Mouse (Mus musculus): Measurements from ENCODE around the gene Phf1. TPM values are rescaled to one million over a fixed set of nuclear protein-coding genes. Genes with fewer than 3 reads are reported as not detected.
A peak's percentile ranks its signal among the peaks of the same experiment; 100 is the strongest.
"Not testable (repeated sequence)": the region's sequence is repeated elsewhere in the genome, so short reads cannot be mapped to it uniquely, and the experiment has no call there.

Gene Phf1
- polyA plus RNA-seq, 2 experiments from 2014 or later, result 11.1 to 12.1 TPM

DNA sequence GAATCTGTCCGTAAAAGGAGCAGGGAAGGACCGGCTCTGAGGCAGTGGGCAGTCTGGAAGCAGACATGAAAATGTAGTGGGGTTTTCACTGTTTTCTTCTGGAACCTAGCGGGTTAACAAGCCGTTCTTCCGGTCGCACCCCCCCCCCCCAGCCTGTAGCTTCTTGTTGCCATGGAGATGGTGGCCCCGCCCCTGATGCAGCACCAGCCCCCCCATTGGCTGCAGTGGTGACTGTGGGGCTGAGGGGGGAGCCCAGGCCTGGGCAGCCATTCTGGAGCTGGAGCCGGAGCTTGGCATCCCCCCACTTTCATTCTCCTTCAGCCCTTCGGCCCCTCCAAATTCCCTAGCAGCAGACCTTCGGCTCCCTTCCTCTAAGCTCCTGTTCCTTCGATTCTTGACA, 18.6 kb downstream of the Phf1 start:
- peak; percentile 58 for ATAC-seq

DNA sequence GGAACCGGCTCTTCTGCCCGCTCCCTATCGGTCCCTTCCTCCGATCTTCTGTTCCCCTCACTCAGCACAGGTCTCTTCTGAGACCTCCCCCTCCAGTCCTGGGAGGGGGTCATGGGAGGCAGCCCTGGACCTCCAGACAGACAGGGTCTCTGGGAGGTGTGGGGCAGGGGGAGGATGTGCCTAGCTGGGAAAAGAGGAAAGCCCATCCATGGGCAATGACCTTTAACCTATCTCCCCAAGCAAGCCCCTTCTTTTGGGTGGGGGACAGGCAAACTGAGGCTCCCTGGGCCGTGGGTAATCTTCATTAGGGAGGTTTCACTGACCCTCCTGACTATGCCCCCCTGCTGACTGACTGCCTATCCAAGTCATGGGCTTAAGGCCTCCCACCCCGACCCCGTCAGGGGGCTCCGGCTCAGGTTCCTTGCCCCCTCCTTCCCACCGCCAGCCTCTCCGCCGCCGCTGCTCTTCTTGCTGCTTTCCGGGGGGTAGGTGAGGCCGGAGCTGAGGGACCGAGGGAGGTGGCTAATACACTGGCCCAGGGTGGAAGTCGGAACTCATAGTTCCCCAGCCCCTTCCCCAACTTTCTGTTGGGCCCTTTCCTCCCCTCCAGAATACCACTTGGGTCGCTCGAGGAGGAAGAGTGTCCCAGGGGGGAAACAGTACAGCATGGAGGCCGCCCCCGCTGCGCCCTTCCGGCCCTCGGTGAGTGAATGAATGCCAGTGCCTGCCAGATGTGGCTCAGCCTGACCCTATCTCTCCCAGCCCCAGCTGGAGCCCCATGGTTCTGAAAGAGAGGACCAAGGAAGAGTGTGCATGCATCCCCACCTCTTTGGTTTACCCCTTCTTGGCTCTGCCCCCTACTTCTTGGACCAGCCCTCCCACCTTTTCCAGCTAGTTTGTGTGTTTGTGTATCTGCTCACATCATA, 19.4 kb downstream of the Phf1 start:
- no peak for ATAC-seq

DNA sequence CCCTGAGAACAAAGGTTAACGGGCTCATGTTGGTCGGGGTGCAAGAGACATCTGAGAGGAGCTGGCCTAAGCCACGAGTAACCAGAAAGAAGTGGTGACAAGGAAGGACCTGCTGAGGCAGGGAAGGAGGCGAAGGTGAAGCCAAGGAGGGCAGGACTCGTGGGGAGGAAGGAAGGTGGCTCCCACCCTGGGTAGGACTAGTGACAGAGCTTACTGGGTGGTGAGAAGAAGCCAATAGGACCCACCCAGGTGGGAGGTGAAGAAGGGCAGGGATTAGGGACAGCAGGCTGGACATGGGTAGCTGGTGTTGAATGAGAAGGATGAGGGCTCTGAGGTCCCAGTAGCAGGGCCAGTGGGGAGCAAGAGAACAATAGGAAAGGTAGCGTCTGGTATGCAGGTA, 20.3 kb downstream of the Phf1 start:
- no peak for ATAC-seq

DNA sequence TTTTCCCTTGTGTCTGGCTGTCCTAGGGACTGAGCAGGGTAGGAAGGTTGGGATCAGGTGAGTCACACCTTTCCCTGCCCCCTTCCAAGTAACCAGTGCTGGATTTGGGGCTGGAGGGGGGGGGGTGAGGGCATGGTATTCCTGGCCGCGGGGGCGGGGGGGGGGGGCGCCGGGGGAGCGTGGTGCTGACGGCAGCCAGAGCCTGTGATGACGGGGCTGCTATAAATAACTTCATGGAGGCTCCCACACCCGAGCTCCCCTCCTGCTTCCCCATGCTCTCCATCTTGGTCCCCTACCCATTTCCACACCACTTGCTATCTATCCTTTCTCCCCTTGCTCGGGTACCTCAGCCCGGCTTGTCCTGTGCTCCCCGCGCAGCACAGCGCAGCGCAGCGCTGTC, 20.9 kb downstream of the Phf1 start:
- no peak for ATAC-seq

DNA sequence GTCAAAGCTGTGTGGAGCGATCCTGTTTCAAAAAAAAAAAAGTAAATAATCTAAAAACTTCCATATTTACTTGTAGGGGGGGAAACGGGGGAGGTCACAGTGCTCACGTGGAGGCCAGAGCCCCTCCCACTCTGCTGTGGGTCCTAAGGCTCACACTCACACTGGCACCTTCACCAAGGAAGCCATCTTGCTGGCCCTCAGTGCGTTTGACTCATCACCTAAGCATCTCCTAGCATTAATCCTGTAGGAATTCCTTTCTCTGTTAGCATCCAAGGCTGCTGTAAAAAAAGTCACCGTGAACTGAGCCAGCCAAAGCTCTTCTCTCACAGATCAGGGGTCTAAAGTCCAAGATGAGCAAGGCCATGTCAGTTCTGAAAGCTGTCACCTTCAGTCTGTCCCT, 23.5 kb downstream of the Phf1 start:
- no peak for ATAC-seq

DNA sequence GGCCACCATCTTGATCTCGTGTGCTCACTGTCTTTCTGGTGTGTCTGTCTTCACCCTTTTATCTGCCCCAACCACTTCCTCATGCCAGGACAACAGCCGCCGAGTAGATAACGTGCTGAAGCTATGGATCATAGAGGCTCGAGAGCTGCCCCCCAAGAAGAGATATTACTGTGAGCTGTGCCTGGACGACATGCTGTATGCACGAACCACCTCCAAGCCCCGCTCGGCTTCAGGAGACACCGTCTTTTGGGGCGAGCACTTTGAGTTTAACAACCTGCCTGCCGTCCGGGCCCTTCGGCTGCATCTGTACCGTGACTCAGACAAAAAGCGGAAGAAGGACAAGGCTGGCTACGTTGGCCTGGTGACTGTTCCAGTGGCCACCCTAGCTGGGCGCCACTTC, 24.0 kb downstream of the Phf1 start:
- no peak for ATAC-seq

DNA sequence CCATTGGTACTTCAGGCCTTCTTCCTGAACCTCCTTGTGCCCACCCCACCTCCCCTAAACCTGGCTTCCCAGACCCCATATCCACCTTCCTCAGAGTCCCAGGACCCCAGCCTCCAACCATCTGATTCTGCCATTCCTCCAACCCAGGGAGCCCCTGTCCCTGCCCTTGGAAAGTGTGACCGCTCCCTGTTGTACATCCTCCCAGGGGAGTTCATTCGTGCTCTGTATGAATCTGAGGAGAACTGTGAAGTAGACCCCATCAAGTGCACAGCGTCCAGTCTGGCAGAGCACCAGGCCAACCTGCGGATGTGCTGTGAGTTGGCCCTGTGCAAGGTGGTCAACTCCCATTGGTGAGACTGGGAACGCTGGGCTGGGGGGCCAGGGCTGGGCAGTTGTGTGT, 25.0 kb downstream of the Phf1 start:
- ATAC-seq, result no peak

DNA sequence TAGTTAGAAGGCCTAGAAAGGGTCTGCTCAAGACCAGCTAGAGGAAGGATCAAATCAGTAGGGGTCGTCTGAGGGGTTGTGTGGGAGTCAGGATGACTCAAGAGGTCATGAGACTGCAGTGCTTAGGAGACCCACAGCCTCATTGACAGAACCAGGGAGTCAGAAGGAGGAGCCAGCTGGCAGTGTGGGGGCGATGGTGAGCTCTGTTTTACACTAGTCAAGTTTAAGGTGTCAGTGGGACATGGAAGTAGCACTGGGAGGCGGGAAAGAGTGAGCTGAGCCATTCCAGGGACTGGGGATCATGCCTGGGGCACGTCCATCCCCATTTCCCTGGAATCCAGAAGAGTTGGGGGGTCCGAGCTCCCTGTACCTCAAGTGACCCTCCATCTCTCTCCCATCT, 26.0 kb downstream of the Phf1 start:
- no peak for ATAC-seq

DNA sequence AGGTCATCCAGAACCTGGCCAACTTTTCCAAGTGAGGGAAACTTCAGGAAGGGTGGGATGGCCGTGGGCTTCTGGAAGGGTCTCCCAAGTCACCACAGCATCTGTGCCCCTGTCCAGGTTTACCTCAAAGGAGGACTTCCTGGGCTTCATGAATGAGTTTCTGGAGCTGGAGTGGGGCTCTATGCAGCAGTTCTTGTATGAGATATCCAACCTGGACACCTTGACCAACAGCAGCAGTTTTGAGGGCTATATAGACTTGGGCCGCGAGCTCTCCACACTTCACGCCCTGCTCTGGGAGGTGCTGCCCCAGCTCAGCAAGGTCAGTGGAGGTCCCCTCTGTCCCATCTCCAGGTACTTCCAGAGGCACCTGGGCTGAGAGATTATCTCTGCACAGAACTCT, 27.0 kb downstream of the Phf1 start:
- no peak for ATAC-seq

DNA sequence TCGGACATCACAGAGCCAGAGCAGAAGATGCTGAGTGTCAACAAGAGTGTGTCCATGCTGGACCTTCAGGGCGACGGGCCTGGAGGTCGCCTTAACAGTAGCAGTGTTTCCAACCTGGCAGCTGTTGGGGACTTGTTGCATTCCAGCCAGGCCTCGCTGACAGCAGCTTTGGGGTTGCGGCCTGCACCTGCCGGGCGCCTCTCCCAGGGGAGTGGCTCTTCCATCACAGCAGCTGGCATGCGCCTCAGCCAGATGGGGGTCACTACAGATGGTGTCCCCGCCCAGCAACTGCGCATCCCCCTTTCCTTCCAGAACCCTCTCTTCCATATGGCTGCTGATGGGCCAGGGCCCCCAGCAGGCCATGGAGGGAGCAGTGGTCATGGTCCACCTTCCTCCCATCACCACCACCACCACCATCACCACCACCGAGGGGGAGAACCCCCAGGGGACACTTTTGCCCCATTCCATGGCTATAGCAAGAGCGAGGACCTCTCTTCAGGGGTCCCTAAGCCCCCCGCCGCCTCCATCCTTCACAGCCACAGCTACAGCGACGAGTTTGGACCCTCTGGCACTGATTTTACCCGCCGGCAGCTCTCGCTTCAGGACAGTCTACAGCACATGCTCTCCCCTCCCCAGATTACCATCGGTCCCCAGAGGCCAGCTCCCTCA, 28.9 kb downstream of the Phf1 start:
- ATAC-seq, result no peak

DNA sequence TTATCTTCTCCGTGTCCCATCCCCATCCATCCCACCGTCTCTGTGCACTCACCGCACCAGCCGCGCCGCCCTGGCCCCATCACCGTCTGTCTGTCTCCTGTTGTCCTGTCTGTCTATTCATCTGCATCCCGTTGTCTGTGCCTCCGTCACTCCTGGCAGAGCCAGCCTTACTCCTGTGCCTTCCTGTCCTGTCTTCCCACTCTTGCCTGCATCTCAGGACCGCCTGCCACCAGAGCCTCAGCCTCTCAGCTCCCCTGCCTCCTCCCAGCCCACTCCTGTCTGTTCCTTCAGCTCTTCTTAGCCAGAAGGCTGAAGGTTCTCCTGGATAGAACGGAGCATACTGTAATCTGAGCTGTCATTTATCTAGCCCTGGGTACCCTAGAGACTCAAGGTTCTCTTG, 34.1 kb downstream of the Phf1 start:
- no peak for ATAC-seq

DNA sequence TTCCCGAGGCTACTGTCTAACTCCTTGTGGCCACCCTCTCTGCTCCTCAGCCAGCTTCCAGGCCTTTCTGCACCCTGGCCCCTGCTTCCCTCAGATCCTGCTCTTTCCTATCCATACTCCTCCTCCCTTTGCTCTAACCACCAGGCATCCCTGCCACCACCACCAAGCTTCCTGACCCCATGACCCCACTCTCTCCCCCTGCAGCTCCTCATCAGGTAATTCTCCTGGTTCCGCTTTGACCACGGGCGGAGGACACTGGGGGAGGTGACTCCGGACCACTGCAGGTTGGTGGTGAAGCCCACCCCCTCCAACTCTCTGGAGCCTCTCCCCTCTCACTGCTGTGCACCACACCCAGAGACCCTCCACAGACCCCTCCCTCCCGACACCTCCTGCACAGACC, 34.6 kb downstream of the Phf1 start:
- no peak for ATAC-seq

DNA sequence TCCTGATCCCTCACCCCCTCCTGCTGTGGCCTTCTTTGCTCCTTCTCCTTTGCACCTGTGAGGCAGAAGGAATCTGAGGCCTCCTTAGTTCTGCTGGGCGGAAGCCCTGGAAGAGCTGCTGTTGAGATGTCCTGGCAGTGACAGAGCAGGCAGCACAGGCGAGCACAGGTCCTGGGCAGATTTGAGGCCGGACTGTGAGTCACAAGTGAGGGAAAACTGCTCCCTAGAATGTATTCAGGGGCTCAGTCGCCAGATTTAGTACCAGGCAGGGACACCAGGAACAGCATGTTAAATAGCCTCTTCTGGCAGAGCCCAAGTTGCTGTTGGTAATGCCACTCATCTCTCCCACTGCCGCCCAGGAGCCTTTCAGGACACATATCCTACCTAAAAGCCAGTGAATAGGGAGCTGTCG, 35.4 kb downstream of the Phf1 start:
- no peak for ATAC-seq

DNA sequence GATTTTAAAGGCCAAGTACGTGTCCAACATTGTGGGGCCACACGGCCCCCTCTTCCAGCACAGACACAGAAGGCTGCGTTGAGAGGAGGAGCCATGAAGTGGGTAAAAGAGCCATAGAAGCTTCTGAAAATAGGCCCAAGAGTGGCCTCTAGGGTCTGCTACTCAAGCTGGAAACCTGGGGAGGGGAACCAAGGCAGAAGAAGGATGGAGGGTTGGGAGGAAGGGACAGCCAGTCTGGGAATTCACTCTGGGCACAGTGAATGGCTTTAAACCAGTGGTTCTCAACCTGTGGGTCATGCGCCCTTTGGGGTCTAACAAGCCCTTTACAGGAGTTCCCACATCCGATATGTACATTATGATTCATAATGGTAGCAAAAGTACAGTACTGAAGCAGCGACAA, 36.4 kb downstream of the Phf1 start:
- no peak for ATAC-seq

DNA sequence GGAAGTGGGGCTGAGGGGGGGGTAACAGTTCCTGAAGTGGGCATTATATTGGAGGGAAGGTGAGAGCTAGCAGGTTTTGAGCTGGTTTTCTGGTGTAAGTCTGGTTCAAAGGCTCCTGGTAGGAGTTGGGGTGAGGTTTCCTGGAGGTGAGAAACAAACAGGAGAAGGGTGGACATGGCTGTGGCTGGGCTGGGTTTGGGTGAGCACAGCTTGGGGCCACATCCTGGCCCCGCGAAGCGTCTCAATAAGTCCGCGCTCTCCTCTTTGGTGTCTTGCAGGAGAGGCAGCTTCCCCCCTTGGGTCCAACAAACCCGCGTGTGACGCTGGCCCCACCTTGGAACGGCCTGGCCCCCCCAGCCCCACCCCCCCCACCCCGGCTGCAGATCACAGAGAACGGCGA, 37.4 kb downstream of the Phf1 start:
- no peak for ATAC-seq

DNA sequence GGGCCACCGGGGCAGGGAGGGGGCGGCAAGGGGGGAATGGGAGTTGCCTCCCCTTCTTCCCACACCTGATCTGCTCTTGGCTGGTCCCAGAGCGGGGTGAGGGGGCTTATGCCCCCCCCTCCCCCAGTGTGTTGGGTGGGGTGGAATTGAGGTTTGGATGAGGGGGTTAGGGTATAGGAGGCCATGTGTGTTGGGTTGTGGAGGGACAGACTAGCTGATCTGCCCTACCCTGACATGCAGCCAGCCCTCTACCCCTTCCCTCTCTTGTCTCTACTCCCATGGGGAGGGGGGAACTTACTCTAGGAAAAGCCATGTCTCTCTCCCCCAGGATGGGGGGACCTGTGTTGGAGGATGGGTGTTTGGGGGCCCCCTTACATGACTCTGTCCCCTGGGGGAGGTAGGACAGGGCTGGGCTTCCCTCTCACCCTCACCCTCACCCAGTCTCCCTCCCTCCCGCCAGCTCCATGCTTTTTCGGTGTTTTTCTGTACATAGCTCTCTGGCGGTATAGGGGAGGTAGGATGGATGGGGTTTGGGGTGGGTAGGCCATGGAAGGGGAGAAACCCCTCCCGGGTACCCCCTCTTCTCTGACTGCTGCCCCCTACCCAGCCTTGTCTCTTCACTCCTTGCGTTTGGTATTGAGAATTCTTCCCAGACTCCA, 38.5 kb downstream of the Phf1 start:
- ATAC-seq, result no peak

DNA sequence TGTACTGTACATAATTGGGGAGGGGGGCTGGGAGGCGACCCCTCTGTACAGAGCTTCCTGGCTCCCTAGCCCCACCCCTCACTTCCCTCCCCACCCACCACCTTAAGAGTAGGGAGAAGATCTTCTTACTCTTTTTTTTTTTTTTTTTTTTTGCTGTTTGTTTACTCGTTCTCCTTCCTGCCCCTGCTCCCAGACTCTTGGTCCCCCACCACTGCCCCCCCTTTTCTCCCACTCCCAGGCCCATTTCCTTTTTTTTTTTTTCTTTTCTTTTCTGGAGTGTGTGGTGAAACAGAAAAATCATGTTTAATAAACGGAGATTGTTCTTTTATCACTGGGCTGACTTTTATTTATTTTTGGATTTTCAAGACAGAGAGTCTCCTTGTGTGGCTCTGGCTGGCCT, 39.3 kb downstream of the Phf1 start:
- no peak for ATAC-seq

DNA sequence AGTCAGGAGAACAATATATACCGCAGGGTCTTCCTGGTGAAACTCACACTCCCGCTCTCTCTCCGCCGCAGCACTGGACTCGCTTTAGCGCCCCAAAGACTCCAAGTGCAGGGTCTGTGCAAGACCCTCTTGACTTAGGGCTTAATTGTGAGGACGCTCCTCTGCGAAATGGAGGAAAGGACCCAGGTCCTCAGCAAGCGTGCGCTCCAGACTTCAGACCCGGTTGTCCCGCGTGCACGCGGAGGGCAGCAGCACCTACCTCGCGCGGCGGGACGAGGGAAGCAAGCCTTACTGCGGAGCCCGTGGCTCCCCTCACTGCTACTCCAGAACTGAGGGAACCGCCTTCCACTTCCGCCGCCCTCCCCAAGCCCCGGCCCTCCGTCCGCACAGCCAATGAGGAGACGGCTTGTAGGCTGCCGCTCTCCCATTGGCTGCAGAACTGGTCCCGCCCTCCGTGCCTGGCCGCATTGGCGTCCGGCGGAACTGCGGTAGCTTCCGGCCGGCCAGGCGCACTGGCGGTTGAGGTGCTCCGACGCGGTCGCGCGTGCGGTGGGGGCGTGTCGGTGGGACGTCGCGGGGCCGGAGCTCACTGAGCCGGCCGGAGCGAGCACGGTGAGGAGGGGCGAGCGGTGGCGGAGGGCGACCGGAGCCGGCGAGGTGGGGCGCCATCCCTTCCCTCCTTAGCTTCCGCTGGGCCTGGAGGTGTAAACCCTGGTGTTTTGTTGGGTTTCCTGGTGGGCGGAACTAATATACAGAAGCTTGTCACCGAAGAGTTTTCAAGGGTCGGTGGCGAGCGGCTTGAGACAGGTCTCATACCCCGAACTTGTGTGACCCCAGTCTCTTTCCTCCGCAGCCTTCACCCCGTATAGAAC, 40.1 kb downstream of the Phf1 start, which contains the start of gene Zbtb9:
TSS of gene Zbtb9 (plus strand) at position 465 of the 872 bp plus-strand sequence.
- ATAC-seq, result peak; percentile 100

DNA sequence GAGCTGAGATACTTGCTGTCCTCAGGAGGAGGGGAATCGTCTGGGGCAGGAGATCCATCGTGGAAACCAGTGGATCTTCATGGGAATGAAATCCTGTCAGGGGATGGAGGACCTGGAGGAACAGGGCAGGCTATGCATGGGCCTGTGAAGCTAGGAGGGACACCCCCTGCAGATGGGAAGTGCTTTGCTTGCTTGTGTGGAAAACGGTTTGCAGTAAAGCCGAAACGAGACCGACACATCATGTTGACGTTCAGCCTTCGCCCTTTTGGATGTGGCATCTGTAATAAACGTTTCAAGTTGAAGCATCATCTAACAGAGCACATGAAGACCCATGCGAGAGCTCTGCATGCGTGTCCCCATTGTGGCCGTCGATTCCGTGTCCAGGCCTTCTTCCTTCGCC, 41.7 kb downstream of the Phf1 start:
- no peak for ATAC-seq

DNA sequence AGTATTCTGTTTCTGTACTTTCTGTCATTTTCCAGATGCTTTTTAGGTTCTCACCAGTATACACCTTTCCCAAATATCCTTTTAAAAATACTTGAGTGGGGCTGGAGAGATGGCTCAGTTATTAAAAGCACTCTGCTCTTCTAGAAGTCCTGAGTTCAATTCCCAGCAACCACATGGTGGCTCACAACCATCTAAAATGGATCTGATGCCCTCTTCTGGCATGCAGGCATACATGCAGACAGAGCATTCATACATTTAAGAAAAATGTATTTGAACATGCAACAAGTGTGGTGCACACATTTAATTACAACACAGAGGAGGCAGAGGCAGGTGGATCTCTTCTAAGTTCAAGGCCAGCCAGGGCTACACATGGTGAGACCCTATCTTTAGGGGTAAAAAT, 42.6 kb downstream of the Phf1 start:
- ATAC-seq, result no peak

DNA sequence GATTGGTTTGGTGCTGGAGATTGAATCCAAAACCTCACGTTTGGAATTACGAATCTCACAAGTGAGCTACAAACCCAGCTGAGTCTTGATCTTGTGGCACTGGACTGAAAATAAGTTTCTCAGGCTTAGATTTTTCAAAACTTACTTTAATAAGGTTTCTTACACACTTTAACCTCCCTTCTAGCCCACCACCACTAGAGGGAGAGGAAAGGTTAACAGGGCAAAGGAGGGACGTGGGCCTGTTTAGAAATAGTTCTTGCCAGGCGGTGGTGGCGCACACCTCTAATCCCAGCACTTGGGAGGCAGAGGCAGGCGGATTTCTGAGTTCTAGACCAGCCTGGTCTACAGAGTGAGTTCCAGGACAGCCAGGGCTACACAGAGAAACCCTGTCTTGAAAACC, 44.5 kb downstream of the Phf1 start:
- not testable (repeated sequence) for ATAC-seq

DNA sequence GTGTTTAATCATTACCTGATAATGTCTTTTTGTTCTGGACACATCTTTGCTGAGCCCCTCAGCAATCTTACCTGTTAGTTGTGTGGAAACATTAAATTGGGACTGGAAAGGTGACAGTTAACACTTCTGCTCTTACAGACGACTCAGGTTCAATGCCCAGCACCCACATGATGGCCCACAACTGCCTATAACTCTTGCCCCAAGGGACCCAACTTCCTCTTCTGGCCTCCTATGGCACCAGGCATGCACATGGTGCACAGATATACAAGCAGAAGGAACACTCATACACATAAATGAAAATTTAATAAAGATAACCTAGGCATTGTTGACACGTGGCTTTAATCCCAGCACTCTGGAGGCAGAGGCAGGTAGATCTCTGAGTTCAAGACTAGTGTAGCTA, 46.6 kb downstream of the Phf1 start:
- ATAC-seq, result no peak

DNA sequence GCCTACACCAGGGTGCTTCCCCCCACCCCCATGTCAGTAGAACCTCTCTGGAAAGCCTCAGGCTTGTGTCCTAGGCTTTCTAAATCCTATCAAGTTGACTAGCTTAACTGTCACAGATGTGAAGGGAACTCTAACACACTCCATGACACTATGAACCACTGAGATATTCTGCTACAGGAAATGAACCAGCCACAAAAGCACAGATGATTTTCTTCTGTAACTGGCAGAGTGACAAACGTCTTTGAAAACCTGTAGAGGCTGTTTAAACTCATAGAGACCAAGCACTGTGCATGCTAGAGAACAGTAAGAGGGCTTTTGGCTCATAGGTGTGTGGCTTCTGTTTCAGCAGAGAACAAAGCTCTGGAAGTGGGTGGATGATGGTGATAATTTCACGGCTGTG, 48.2 kb downstream of the Phf1 start:
- ATAC-seq, result peak; percentile 82
